Mouse (Mus musculus): Measurements from ENCODE around the gene Kcnmb4.

Kcnmb4 gene

DNA sequence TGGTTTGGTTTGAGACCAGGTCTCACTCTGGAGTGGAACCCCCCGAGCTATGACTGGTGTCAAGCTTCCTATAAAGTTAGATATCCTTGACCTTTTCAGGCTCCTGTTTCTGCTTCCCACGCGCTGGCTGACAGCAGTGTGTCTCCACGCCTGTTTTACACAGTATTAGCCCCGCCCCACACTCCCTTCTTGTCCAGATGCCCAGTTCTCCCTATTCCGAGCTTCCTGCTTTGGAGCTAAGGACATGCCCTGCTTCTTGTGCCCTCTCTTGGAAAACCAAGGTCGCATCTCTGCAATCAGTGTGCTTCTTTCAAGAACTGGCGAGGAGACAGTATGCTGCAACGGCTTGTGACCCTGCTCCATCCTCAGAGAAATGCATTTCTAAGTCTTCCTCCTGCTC is 23.1 kb downstream of the Kcnmb4 start:
- peak; percentile 12 for DNase-seq

DNA sequence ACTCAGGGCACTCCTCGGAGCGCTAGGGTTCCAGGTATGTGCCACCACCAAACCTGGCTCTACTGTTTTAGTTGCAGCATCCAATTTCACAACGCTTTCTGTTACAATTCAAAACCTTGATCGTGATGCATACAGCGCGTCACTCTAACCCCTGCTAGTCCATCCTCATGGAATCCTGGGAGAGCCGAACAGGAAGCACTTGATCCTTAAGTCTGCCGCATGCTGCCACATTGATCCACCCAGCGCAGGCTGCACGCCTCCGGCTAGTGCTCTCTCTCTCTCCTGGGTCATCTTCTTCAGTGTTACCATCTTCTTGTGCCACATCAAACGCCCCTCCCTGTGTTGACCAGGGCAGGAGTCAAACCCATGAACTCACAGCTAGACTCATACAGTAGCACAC is 25.5 kb downstream of the Kcnmb4 start:
- DNase-seq, result no peak

DNA sequence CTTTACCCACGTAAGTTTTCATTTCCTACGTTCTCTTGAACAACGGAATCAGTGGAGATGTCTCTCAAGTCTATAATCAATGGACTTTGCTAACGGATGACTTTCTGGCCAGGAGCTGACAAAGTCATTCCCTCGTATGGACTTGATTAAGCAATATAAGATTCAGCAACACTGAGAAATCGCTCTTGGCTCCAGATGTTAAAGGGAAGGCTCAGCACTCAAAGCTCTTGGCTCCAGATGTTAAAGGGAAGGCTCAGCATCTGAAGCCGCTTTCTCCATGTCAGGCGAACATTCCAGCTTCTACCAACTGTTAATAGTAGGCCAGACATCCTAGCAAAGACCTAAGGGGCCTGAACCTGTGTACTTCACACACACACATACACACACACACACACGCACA is 26.5 kb downstream of the Kcnmb4 start:
- no peak for DNase-seq

DNA sequence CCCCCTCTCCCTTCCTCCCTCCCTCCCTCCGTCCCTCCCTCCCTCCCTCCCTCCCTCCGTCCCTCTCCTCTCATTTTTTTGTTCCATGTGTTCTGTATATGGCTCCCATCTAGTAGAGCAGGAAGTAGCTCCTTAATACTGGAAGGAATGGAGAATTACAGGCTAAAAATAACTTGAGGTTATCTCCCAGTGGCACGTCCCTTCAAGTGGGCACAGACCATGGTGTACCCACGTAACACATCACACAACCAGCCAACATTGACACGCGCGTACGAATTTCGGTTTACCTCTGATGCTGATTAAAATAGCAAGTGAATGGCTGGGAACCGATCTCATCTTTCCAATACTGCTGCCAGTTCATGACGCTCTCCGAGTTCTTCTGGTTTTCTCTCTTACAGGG is 27.6 kb downstream of the Kcnmb4 start:
- no peak for DNase-seq

DNA sequence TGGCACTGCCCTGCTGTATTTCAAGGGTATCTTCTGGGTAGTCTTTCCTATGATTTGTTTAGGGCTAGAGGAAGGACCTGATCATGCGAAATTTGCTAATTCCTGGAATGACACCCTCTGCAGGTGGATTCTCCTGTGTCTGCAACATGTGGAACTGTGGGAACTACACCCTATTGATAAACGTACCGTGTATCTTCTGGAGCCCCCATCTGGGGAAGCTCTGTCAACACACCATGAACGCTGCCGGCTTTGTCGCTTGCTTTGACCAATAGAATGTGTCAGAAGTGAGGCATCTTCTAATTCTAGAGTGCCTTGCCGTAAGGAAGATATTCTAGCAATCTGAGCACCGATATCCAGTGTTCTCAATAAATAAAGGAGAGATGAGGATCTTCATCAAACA is 28.9 kb downstream of the Kcnmb4 start:
- DNase-seq, result no peak

DNA sequence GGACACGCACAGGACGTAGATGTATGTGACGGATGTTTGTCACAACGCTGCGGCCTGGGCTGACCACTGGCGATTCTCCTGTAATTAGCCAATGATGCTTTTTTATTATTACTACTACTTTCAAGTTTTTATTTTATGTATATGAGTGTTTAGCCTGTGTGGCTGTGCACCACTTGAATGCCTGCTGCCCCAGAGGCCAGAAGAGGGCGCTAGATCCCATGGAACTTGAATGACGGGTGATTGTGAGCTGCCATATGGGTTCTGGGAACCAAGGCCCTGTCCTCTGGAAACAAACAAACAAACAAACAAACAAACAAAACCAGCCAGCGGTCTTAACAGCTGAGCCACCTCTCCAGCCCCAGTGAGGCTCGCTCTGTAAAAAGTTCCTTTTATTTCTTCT is 29.3 kb downstream of the Kcnmb4 start:
- no peak for DNase-seq

DNA sequence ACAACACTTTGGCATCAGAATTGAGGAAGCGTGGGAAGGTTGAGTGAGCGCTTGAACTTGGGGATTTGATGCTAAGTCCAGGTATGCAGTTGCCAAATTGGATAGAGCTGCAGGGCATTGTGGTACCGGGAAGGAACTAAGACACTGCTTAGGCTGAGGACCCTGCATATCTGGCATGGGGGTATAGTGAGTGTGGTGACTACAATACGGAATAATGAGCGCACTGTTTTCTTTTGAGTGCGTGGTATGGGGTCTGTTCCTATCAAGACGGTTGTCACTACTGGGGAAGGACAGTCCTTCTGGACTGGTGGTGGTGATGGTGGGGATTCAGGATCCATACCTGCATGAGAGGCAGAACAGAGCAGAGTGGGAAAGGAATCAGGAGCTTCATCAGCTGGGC is 32.7 kb downstream of the Kcnmb4 start:
- DNase-seq, result no peak

DNA sequence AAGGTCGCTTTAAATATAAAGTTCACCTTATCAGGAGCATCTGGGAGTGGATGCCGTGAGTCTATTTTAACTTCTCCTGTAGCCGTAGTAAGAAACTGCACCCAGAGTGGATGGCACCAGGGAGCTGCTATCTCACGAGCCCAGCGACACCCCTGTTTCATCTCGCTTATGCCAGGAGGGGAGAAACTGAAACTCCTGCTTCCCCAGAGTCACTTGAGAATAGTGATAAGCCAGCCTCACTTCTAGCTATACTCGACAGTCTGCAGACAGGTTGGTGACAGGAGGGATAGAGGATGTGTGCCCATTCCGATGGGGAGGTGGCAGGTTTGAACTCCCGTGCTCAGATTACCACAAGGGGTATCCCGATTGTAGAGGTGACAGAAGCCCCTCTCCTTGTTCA is 33.6 kb downstream of the Kcnmb4 start:
- DNase-seq, result no peak

DNA sequence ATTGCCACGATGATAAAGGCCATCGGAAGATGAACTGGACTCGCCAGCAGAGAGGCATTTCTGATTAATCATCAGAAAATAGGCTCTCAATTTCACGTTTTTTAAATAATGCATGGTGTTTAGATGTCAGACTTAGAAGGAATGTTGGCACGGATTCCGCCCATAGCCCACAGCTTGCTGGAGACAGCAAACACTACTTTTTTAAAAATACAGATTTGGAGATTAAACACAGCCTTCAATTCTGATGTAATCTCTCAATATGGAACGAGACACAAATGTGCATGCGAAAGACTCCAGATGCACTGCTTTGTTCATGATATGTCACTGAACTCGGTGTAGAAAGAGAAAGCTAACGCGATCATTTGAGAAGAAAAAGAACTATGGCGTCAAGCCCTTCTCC is 38.2 kb downstream of the Kcnmb4 start:
- no peak for DNase-seq

DNA sequence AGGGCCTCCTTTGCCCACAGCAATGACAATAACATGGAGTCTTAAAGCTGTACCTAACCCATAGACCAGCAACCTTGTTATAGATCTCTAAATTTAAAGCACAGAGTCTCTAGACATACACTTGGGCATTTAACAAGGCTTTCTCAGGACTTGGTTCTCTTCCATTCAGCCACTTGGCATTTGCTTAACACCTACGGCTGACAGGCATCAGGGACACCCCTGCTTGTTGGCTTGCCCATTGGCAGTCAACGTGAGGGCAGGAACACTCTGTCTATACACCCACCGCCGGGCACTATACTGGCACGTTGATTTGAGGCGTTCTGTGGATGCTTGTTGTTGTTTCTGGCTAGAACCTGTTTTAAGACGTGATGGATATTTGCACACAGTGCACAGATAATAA is 41.3 kb downstream of the Kcnmb4 start:
- no peak for DNase-seq

DNA sequence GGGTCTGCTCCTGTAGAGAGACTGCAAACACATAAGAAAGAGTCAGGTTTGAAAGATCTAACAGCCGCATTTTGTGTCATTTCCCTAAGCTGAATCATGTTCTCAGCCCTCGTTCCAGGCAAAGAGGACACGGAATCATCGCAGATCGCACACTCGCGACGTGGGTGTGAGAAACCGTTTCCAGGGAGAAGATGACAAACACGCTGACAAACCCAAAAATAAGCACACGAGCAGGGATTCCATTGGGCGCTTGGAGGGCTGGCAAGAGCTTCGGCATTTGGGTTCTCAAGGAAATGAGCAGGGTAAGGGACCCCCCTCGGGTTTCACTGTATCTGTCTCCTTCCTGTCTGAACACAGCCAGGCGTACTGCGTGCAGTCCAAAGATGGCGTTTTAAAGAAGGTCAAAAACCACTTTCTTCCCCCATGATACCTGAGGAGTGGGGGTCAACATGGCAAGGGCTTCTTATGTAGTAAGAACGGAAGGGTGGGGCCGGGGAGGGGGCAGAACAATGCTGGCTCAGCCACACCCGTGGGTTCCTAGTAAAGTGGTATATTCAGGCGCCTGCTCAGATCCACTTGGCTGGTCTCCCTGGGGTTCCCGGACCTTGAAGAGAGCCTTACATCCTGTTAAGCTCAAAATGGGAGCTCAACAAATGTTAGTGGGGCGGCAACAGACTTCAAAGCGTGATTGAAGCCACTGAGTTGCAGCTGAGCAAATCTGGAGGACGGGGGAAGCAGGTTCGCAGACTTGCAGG is 45.5 kb downstream of the Kcnmb4 start:
- DNase-seq, result no peak

DNA sequence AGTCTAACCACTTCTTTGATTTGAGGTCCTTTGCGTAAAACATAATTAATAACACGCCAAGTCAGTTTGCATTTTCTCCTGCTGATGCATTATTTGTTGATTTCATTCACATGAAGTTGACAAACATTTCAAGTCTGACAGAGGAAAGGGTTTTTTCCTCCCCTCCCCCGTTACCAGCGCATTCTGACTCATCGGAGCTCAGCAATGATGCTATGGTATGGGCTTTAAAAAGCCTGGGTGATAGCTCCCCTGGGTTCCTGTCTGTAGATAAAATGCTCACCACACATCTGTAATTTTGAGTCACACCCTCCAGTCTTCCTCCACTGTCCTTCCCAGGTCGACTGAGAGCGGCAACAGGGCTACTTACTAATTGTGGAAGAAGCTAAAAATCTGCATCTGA is 47.5 kb downstream of the Kcnmb4 start:
- DNase-seq, result no peak

DNA sequence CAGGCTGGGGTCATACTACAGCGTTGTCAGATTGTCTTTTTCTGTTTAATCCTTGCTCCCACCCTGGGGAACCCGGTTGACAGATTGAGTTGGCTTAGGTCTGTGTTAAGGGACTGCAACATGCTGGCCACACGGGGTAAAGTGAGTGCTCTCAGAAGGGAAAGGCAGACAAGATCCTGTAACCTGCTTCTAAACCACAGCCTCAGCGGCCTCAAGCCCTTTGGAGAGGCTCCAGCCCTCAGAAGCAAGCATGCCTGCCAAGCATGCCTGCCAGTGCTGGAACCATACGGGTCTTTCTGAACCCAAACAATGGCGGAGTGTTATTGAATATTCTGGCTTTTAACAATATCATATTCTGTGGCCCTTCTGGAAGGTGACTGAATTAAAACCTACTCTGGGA is 48.8 kb downstream of the Kcnmb4 start:
- no peak for DNase-seq

DNA sequence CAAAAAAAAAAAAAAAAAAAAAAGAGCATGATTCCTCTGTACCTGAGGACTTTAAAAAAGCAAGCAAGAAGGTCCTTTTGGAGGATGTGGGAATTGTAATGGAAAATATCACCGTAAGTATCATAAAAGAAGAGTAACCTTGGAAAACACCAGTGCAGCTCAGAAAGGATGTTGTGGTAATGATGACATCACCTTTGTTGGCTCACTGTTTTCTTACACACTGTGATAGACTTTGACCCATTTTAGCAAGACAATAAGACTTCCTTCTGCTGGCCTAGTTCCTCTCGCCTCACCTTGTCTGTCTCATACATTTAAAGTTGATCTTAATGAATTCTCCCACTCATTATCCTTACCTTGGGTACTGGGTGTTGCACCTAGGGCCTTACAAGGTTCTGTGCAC is 51.1 kb downstream of the Kcnmb4 start:
- DNase-seq, result no peak

DNA sequence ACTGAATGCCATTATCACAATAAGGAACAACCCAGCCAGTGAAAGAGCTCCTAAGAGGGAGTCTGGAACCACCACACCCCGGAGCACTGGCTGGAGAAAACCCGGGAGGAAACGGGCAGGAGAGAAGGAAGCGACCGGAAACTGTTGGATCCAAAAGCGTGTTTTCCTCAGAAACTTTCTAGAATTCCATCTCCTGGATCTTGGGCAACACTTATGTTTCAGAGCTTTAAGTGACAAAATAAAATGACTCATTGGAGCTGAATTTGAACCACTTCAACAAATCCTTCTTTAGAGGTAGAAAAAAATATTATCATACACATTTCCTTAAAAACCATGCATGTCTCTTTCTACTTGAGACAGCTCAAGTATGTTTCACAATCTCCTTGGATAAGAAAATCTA is 52.7 kb downstream of the Kcnmb4 start:
- DNase-seq, result no peak

DNA sequence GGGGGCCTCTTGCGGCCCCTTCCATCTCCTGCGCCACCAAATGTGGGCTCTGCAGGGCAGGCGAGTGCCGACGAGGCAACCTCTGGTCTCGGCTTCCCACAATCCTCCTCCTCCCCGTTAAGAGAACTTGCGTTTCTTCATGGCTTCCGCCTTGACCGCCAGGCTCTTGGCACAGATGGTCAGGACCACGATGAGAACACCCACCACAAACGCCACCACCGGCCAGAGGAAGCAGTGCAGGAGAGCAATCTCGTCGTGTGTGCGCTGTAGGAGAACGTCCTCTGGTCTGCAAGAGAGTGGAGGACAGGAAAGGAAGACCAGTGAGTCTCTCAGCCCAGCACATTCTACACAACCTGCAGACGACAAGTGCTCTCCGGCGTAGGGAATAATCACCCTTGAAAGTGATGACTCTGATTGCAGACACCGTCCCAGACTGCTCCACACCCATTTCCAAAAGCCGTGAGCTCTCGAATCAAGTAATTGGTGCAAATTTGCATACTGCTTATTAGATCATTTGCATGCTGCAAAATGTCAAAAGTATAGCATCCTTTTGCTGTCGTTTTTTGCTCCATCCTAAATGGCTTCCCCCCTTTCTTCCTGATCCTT is 55.5 kb downstream of the Kcnmb4 start:
- DNase-seq, result no peak

DNA sequence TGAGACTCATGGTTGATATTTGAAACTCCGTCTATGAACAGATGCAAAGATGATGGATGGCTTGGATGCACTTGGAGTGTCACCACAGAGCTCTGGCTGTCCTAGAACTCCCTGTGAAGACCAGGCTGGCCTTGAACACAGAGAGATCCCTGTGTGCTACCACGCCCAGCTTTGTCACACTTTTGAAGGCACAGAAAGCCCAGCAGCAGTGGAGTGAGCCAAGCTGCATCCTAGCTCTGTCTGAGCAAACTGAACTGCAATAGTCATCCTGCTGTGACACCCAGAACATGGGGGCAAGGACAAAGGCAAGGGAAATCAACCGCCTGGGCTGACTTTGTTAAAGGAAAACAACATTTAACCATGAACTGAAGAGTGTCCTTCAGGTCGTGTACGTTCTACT is 57.0 kb downstream of the Kcnmb4 start:
- DNase-seq, result no peak

DNA sequence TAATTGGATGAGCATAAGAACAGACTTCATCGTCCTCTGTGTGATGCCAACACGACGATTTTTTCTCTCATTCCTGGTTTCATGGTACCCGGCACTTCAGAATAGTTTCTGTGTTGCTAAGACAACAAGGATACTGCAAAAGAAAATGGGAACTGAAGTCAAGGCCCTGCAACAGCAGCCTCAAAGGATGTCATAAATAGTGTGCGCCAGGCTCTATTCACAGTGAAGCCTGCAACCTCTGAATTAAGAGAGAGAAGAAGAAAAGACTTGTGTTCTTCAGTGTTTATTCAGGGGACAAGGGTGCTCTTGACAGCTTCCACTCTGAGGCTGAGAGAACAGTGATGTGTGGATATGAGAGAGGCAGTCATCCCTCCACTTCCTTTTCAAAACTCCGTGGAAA is 57.5 kb downstream of the Kcnmb4 start:
- no peak for DNase-seq

DNA sequence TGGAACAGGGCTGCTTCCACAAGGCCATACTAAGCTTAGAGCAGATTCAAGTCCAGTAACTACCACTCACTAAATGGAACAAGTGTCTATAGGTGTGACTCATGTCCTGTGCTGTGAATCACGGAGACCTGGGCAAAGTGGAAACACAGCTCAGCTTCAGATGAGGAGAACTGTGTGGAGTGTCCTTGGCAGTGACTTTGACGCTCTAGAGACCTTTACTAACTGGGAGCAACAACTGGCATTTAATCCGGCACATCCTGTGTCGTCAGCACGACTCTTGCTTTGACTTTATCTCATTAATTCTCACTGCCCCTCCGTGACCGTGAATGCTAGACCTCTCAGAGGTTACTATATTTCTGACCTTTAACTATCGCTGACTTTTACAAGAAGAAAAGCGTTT is 62.9 kb downstream of the Kcnmb4 start:
- no peak for DNase-seq

DNA sequence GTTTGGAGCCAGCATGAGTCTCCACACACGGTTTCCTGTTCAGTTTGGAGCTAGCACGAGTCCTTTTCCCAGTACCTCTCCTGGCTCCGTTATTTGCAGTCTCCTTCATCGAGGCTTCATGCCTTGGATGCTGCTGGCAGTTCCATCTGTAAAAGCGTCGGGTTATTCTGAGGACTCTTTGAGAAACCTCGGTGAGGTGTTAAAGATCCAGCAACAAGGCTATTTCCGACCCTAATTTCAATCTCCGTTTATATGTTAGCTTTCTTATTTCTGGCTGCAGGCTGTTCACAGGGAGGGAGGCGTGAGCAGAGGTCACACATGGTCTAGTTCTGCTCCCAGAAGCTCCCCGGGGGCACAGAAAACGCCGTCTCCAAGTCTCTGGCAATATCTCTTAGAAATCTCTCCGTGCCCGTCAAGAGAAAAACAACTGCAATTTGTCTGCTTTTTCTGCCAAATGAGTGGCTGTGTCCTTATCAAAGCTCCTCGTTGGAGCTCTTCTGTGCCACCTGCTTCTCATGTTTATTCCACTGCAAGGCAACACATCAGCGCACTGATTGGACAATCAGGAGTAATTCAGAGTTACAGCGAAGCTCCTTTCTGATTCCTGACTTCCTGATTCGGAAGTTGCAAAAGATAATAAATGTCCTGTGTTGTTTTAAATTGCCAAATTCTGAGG is 65.9 kb downstream of the Kcnmb4 start:
- no peak for DNase-seq

DNA sequence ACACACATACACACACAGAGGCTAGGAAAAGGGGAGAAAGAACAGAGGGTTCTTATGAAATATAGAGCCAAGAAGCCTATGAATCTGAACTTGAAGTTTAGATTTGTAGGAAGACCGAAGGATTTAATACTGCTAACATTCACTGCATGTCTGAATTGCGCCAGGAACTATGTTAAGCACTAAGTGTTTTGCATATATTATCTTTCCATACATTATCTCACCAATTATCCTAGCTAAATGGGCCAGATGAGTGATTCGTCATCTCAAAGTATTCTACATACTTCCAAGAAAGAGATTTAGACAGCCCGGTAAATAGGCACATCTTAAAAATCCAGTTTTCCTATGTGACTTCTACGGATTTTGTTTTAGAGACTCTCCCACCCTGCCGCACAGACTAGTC is 68.7 kb downstream of the Kcnmb4 start:
- no peak for DNase-seq

DNA sequence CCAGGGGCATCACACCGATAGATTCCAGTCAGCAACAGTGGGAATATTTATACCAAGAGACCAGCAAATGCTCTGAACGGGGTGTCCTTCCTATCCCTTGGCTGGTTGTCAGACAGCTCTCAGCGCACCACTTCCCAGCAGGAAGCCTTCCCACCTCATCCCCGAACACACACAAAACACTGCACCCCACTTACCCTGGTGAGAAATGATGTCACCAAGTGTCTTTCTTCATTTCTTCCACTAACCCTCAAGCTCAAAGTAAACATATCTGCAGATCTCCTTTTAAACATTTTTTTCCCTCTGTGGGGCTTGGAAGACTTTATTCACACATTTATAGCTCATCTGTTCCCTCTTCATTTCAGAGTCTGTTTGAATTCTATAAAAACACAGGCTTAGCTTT is 70.0 kb downstream of the Kcnmb4 start:
- no peak for DNase-seq

DNA sequence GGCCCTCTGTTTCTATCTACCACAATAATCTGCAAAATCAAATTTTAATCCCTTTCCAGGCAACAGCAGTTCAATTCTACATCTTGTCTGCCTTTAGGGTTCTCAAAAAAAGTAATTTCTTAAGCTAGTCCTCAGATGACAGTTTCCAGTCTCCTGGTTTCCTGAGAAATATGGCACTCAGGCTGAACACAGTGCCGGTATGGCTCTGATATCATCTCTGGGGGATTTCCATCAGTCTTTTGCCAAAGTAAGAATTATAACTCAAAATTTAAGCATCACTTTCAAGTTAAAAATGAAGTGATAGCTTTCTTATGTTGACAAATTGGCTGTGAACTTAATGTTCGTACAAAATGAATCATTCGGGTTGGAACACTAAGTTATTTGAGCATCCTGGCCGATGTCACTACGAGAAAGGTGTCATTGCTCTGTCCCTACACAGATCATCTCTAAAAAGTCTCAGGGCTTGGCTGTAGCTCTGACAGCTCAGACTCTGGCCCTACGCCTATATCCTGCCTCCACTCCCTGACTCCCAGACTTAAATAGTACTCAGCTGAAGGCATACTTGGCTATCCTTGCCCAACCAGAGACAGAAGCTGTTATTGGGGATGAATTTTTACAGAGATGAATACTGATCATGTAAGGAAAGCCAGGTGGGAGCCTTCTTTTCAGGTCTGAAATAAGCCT is 70.8 kb downstream of the Kcnmb4 start:
- DNase-seq, result no peak

DNA sequence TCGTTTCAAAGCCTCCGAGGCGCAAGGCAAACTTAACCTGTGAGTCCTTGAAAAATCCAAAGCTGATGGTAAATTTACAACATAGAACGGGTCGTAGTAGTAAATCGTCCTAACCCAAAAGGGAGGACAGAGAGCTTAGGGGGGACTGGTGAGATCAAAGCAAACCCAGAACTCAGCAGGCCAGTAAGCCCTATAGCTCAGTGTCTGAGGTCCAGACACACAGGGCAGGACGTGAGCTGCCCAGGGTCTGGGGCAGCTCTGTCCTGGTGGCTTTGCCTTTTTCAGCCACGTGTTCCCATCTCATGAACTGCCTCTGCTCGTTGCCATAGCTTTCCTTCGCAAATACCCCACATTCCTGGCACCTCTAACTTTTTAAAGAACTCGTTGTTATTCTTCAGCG is 75.7 kb downstream of the Kcnmb4 start:
- DNase-seq, result no peak

All from kidney, postnatal 10 days (tissue).